Mouse (Mus musculus) embryonic fibroblast, embryonic 13.5 days (primary cell): ENCODE results near the gene Tdrkh. TPM values are rescaled to one million over a fixed set of nuclear protein-coding genes. Genes with fewer than 3 reads are reported as not detected.

Experiments used
- H3K27ac ChIP-seq: 2 replicates; pipeline ENCODE4 v1.5.1; 2012; ENCODE audit warnings: low read length, control low read depth, inconsistent platforms; ENCODE audit not compliant: insufficient read depth
- H3K4me1 ChIP-seq: 2 replicates; pipeline ENCODE4 v1.6.1; 2011; ENCODE audit warnings: low read length; ENCODE audit not compliant: control insufficient read depth, insufficient read depth
- H3K4me3 ChIP-seq: 2 replicates; pipeline ENCODE4 v1.5.1; 2011; ENCODE audit warnings: mild to moderate bottlenecking, control low read depth, low read length; ENCODE audit not compliant: insufficient read depth
- CTCF ChIP-seq: IDR thresholded peaks from 2 replicates; pipeline ENCODE4 v1.5.1; 2011; ENCODE audit warnings: mild to moderate bottlenecking, control low read depth, low read length, moderate library complexity, borderline replicate concordance; ENCODE audit not compliant: insufficient read depth
- POLR2A ChIP-seq: IDR thresholded peaks from 2 replicates; pipeline ENCODE4 v1.6.1; 2011; ENCODE audit warnings: low read depth, mild to moderate bottlenecking, control low read depth, low read length, moderate library complexity
- polyA plus RNA-seq: library from polyadenylated mRNA; stranded (reverse); fragments of >200 nt; gene quantifications from 2 replicates; pipeline ENCODE4 v1.2.4, GENCODE M21; 2011; ENCODE audit warnings: low read depth; ENCODE audit not compliant: missing spikeins, insufficient read length

Gene Tdrkh
- polyA plus RNA-seq, 1 experiment = 9.0 TPM

GRCm38 (mm10) chr3:94473567-94474232 lies 60.6 kb downstream of the Tdrkh start:
- Histone ChIP-seq H3K4me1 (peaks cover 9% of the 10 kb centered on the region; the same call in 1 of the 2 replicates), H3K4me3 (no peak overlapping the region), H3K27ac (no peak overlapping the region)
- TF ChIP-seq CTCF (no peak), POLR2A (no peak)

GRCm38 (mm10) chr3:94476301-94477035 lies 63.4 kb downstream of the Tdrkh start:
- Histone ChIP-seq H3K27ac (no peak overlapping the region), H3K4me1 (peaks cover 9% of the 10 kb centered on the region; the same call in 1 of the 2 replicates), H3K4me3 (no peak overlapping the region)
- TF ChIP-seq CTCF = no peak
- TF ChIP-seq POLR2A = no peak

GRCm38 (mm10) chr3:94477444-94477843 lies 64.4 kb downstream of the Tdrkh start:
- Histone ChIP-seq H3K27ac (no peak overlapping the region), H3K4me3 (no peak overlapping the region), H3K4me1 (peaks cover 7% of the 10 kb centered on the region; the same call in 1 of the 2 replicates)
- TF ChIP-seq POLR2A (no peak), CTCF (no peak)

- no peak within 1 kb of the TSS for H3K4me3 ChIP-seq
- peaks cover 3% of the 10 kb centered on the region; the same call in 1 of the 2 replicates for H3K4me1 ChIP-seq
- TF ChIP-seq CTCF (no peak), POLR2A (no peak)
- no peak within 1 kb of the TSS for H3K27ac ChIP-seq
Observed at GRCm38 (mm10) chr3:94477981-94478422, 64.9 kb downstream of the Tdrkh start, which contains the start of gene Celf3. Gene Celf3, plus strand, starts transcription at chr3:94478295.

- TF ChIP-seq POLR2A (no peak), CTCF (no peak)
- Histone ChIP-seq H3K4me1 (no peaks in the 10 kb centered on the region), H3K27ac (no peak overlapping the region), H3K4me3 (no peak overlapping the region)
Observed at GRCm38 (mm10) chr3:94478591-94479169, 65.6 kb downstream of the Tdrkh start.

GRCm38 (mm10) chr3:94479564-94479963 lies 66.5 kb downstream of the Tdrkh start:
- Histone ChIP-seq H3K27ac (no peak overlapping the region), H3K4me1 (no peaks in the 10 kb centered on the region), H3K4me3 (no peak overlapping the region)
- TF ChIP-seq CTCF (no peak), POLR2A (no peak)

GRCm38 (mm10) chr3:94480291-94480884 lies 67.3 kb downstream of the Tdrkh start, which contains the start of gene Riiad1:
Gene Riiad1, minus strand, starts transcription at chr3:94480341.
- no peak within 1 kb of the TSS for H3K27ac ChIP-seq
- TF ChIP-seq CTCF (no peak), POLR2A (no peak)
- H3K4me1 ChIP-seq = no peaks in the 10 kb centered on the region
- H3K4me3 ChIP-seq = no peak within 1 kb of the TSS

- no peak overlapping the region for H3K27ac ChIP-seq
- no peaks in the 10 kb centered on the region for H3K4me1 ChIP-seq
- TF ChIP-seq CTCF (no peak), POLR2A (no peak)
- H3K4me3 ChIP-seq = no peak overlapping the region
Observed at GRCm38 (mm10) chr3:94481429-94481828, 68.4 kb downstream of the Tdrkh start.

GRCm38 (mm10) chr3:94482764-94483385 lies 69.8 kb downstream of the Tdrkh start:
- H3K4me1 ChIP-seq = no peaks in the 10 kb centered on the region
- no peak for TF ChIP-seq CTCF
- TF ChIP-seq POLR2A = no peak
- no peak overlapping the region for H3K27ac ChIP-seq
- no peak overlapping the region for H3K4me3 ChIP-seq
